Mouse (Mus musculus) limb, embryonic 12.5 days (tissue): ENCODE results near the gene Cep41. TPM values are rescaled to one million over a fixed set of nuclear protein-coding genes. Genes with fewer than 3 reads are reported as not detected.

ENCODE experiments used
- ATAC-seq: fragments of 200-750 bp; cut with Nextera tagmentation; 2 replicates; pipeline ENCODE4 v1.8.0; 2017; ENCODE audit warnings: low read depth, moderate TSS enrichment; ENCODE audit not compliant: insufficient number of reproducible peaks, insufficient read depth, low FRiP score, low TSS enrichment
- H3K27ac ChIP-seq: fragments of 300-500 bp; sonication (generic); 2 replicates; pipeline ENCODE4 v1.5.1; 2016; ENCODE audit warnings: mild to moderate bottlenecking, moderate library complexity
- H3K27me3 ChIP-seq: fragments of 300-500 bp; sonication (generic); 2 replicates; pipeline ENCODE4 v1.6.1; 2016; ENCODE audit warnings: mild to moderate bottlenecking, moderate library complexity
- H3K36me3 ChIP-seq: fragments of 300-500 bp; sonication (generic); 2 replicates; pipeline ENCODE4 v1.6.1; 2016; ENCODE audit warnings: mild to moderate bottlenecking, moderate library complexity
- H3K4me1 ChIP-seq: fragments of 300-500 bp; sonication (generic); replicated peaks from 2 replicates; pipeline ENCODE4 v1.6.1; 2016
- H3K4me2 ChIP-seq: fragments of 300-500 bp; sonication (generic); 2 replicates; pipeline ENCODE4 v1.6.1; 2016; ENCODE audit warnings: mild to moderate bottlenecking, moderate library complexity
- H3K4me3 ChIP-seq: fragments of 300-500 bp; sonication (generic); replicated peaks from 2 replicates; pipeline ENCODE4 v1.5.1; 2016; ENCODE audit warnings: mild to moderate bottlenecking
- H3K9ac ChIP-seq: fragments of 300-500 bp; sonication (generic); replicated peaks from 2 replicates; pipeline ENCODE4 v1.6.1; 2016; ENCODE audit warnings: mild to moderate bottlenecking, moderate library complexity
- H3K9me3 ChIP-seq: fragments of 300-500 bp; sonication (generic); 2 replicates; pipeline ENCODE4 v1.6.1; 2016; ENCODE audit warnings: mild to moderate bottlenecking, moderate library complexity
- WGBS: fragments of 180-500 bp; shearing (Covaris S2); methylation state at CpG from one replicate; pipeline ENCODE4 v1.1.7; 2016; 5-methylcytosine and 5-hydroxymethylcytosine counted together
- polyA plus RNA-seq: library from polyadenylated mRNA; unstranded; fragments of >200 nt; fragmentation: Nextera tagmentation; extraction: Ambion mirVana; gene quantifications from 2 replicates; pipeline ENCODE4 v1.2.1, GENCODE M21; 2016

Cep41 gene
- polyA plus RNA-seq, 1 experiment from 2014 or later = 53.5 TPM

DNA sequence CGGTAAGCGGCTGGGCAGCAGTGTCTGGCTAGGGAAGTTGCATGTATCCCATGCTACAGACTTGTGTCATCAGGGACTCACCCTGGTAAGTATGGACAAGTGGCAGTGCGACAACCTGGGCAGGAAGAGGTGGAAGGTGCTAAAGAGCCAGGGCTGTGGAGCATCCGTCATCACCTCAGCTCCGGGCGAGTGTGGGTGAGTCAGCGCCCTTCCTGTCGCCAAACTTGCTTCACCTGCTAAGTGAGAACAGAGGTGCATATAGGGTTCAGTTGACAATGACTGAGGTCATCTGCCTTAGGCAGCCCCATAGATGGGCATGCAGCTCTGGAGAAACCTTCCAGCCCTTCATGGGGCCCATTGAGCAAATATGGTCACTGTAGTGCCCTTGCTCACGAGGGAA, 68.8 kb downstream of the Cep41 start:
- Histone ChIP-seq H3K27ac (no peak overlapping the region; the same call in 1 of the 2 replicates), H3K36me3 (no peaks in the 10 kb centered on the region), H3K9me3 (no peaks in the 10 kb centered on the region), H3K4me3 (no peak overlapping the region), H3K4me1 (peaks cover 6% of the 10 kb centered on the region), H3K4me2 (no peak overlapping the region), H3K9ac (no peak overlapping the region), H3K27me3 (no peaks in the 10 kb centered on the region)
- no peak for ATAC-seq
- WGBS = 81% methylated on average over 9 of the region's 9 CpGs

DNA sequence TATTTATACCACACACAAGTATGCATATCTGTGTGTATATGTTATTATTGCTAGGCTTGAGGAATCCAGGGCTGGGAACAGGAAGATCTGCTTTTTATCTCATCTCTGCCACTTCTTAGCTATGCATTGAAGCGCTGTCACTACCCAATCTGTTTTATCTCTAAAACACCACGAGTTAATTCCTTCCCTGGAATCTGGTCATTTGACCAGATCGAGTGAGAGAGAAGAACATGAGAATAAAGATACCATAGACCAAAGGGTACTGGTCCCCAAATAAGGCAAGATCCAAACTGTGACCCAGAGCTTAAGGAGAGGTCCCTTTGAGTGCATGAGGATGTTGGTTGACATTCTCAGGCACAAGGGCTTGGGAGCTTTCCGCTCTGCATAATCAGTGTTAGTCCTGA, 71.6 kb downstream of the Cep41 start:
- no peak overlapping the region for H3K4me2 ChIP-seq
- H3K9me3 ChIP-seq = no peaks in the 10 kb centered on the region
- H3K4me1 ChIP-seq = peaks cover 23% of the 10 kb centered on the region
- H3K4me3 ChIP-seq = no peak overlapping the region
- H3K27ac ChIP-seq = no peak overlapping the region
- no peak overlapping the region for H3K9ac ChIP-seq
- H3K27me3 ChIP-seq = no peaks in the 10 kb centered on the region
- H3K36me3 ChIP-seq = no peaks in the 10 kb centered on the region
- ATAC-seq = no peak
- 52% methylated on average over 4 of the region's 4 CpGs for WGBS

DNA sequence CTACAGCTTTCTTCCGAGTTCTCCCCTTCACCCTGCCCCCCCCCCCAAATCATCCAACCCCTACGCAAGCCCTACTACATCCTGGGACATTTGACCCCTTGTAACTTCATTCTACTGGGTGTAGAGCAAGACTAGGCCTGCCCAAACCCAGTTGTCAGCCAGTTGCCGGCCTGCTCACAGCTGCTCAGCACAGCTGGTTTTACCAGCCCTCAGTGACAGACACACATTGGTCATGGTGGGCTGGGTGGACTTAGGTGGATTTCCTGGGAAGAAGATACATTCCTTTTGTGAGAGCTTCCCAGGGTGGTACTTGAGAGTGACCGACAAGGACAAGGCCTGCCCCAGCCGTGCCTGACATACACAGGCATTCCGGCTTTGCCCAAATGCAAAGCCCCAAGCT, 72.6 kb downstream of the Cep41 start:
- Histone ChIP-seq H3K4me1 (peaks cover 33% of the 10 kb centered on the region), H3K27me3 (no peaks in the 10 kb centered on the region), H3K4me2 (no peak overlapping the region), H3K9ac (no peak overlapping the region), H3K36me3 (no peaks in the 10 kb centered on the region), H3K9me3 (no peaks in the 10 kb centered on the region), H3K27ac (peak overlapping the region; percentile 45; the same call in 1 of the 2 replicates), H3K4me3 (no peak overlapping the region)
- WGBS = 79% methylated on average over 6 of the region's 6 CpGs
- ATAC-seq = no peak

DNA sequence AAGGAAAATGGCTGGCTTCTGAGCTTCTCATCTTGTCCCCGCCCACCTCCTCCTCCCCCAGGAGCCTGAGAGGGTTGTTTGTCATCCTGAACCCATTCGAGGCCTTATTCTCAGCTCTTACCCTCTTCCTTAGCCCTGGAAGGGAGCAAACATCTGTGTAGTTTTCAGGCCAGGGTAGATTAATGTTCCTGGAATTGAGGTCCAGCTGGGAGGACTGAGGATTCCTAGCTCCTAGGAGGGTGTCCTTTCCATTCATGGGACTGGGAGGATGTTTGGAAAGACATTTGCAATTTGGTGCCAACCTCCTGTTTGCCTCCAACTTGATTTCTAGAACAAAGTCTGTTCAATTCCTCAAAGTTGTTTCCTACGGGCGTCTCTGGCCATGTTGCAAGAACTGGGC, 73.0 kb downstream of the Cep41 start:
- Histone ChIP-seq H3K27ac (peak overlapping the region; percentile 45; the same call in 1 of the 2 replicates), H3K36me3 (no peaks in the 10 kb centered on the region), H3K4me2 (no peak overlapping the region), H3K4me3 (no peak overlapping the region), H3K9ac (no peak overlapping the region), H3K4me1 (peaks cover 37% of the 10 kb centered on the region), H3K27me3 (no peaks in the 10 kb centered on the region), H3K9me3 (no peaks in the 10 kb centered on the region)
- ATAC-seq = no peak
- WGBS = 80% methylated on average over 4 of the region's 4 CpGs

DNA sequence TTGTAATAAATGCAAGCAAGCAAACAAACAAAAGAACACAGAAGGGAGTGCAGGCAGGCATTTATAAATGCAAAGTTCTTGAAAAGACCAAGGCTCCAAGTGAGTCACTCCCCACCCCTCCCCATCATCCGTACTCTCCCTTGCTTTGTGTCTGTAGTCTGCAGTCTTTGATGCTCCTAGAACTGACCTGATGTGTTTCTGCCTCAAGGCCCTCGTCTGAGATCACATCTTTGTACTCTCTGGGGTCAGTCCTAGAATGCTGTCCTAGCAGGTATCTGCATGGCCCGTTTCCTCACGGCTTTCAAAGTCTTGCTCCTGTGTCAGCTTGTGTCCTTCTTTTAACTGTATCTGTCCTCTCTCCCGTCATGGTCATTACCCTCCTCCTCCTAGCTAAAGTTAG, 73.9 kb downstream of the Cep41 start:
- Histone ChIP-seq H3K4me3 (no peak overlapping the region), H3K4me1 (peaks cover 46% of the 10 kb centered on the region), H3K4me2 (no peak overlapping the region), H3K9ac (no peak overlapping the region), H3K27me3 (no peaks in the 10 kb centered on the region), H3K36me3 (no peaks in the 10 kb centered on the region), H3K27ac (0 out of 2 replicates have a peak overlapping the region, but pooled peaks have one; percentile 77), H3K9me3 (no peaks in the 10 kb centered on the region)
- WGBS = 73% methylated on average over 5 of the region's 5 CpGs
- ATAC-seq = no peak

DNA sequence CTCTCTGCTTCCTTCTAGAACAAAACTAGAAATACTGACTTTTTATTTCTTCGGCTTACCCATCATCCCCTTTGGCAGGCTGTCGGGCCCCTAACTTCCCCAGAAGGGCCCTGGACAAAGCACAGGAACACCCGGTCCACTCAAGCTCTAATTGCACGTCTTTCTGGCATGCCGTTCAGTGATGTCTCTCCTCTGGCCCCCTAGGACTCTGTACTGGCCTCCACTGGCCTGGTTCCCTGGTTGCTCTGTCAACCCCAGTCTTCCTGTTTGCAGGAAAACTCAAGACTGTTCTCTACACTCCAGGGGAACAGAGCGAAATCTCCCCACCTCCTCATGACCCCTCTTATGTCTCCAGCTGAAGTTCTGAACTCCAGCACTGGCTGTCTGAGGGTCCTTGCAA, 74.8 kb downstream of the Cep41 start:
- 37% methylated on average over 6 of the region's 6 CpGs for WGBS
- Histone ChIP-seq H3K27me3 (no peaks in the 10 kb centered on the region), H3K27ac (peak overlapping the region; percentile 77), H3K9ac (no peak overlapping the region), H3K4me3 (no peak overlapping the region), H3K9me3 (no peaks in the 10 kb centered on the region), H3K4me2 (no peak overlapping the region), H3K4me1 (peaks cover 48% of the 10 kb centered on the region), H3K36me3 (no peaks in the 10 kb centered on the region)
- no peak for ATAC-seq

DNA sequence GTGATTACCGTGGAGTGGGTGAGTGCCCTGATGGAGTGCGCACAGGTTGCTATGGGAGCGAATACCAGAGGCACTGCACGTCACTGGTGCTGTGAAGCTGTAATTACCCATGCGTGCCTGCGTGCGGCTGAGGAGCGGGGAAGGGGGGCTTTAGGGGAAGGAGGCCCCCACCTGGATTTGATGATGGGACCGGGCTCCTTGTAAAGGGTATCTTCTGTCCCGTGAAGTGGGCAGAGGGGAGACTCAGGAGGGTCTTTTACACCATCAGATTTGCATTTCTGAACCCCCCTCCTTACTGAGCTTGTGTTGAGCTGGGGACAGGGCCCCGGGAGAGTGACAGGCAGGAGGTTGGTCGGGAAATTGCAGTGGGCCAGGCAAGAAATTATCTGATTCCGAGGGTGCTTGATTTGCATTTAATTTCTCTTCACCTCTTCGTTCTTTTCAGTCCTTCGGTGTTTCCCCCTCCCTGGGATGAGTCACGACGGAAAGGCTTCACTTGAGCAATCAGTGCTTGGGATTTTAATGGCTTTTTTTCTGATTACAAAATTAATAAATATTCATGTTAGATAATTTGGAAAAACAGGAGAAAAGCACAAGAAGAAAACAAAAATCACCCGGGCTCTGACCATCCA, 75.5 kb downstream of the Cep41 start:
- Histone ChIP-seq H3K9ac (peak overlapping the region; percentile 44; the same call in 1 of the 2 replicates), H3K36me3 (no peaks in the 10 kb centered on the region), H3K9me3 (no peaks in the 10 kb centered on the region), H3K27me3 (no peaks in the 10 kb centered on the region), H3K27ac (peak overlapping the region; percentile 95), H3K4me1 (peaks cover 48% of the 10 kb centered on the region), H3K4me2 (peak overlapping the region; percentile 52), H3K4me3 (peak overlapping the region; percentile 17; the same call in 1 of the 2 replicates)
- WGBS = 5% methylated on average over 18 of the region's 18 CpGs
- peak; percentile 58 for ATAC-seq

DNA sequence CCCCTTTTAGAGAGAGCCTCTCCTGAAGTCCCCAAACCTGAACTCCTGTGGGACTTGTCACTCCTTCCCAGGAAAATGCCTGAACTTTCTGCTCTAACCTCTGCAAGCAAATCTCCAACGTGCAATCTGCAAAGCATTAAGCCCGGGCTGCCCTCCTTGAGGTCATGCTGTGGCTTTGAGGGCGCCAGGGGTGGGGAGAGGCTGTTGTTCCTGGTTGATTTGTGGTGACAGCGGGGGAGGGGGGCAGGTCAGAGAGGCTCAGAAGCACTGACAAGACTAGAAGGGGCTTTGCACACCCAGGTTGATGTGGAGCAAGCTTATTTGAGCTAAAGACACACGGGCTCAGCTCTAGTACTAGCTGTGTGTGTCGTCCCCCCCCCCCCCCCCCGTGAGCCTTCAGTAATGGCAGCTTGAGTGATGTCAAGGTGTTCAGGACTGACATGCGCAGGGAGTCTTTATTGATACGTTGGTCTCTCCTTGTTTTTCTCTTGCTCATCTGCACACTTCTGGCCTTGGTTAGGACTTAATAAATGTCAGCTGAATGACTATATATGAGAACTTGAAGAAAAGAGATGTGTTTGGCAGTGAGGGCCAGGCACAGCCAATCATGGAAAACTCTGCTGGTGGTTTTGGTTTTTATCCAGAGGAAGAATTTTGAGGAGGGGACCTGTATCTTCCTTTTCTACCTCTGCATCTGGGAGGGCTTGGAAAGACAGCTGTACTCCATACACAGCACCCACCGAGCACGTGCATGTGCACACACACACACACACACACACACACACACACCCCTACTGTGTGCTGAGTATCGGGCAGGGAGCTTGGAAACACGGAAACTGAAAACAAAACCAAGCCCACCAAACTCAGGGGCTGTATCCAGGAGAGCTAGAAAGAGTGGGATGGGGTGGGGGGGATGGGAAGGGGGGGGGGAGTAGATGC, 76.3 kb downstream of the Cep41 start:
- peak; percentile 43 for ATAC-seq
- peak overlapping the region; percentile 52 for H3K4me2 ChIP-seq
- H3K9ac ChIP-seq = peak overlapping the region; percentile 44; the same call in 1 of the 2 replicates
- no peaks in the 10 kb centered on the region for H3K36me3 ChIP-seq
- peak overlapping the region; percentile 95 for H3K27ac ChIP-seq
- H3K4me3 ChIP-seq = peak overlapping the region; percentile 17; the same call in 1 of the 2 replicates
- 2% methylated on average over 13 of the region's 13 CpGs for WGBS
- no peaks in the 10 kb centered on the region for H3K9me3 ChIP-seq
- H3K27me3 ChIP-seq = no peaks in the 10 kb centered on the region
- peaks cover 48% of the 10 kb centered on the region for H3K4me1 ChIP-seq

DNA sequence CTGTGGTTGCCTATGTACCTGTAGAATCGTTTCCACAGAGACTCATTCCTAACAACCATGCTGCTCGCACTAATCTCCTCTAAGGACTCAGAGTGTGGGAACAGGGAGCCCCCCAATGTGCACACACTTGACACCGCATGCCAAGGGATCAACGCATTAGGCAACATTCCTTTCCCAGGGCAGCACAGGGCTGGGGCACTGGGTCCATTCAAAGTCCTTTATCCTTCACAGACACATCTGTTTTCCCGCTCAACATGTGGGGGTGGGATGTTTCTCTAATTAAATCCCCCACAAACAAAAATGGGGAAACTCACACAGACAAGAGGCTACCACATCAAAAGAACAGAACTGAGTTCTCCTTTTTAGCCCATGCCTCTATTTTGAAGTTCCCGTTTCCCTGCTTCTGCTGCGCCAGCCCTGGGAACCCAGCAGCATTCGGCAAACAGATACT, 77.0 kb downstream of the Cep41 start:
- no peaks in the 10 kb centered on the region for H3K36me3 ChIP-seq
- peaks cover 48% of the 10 kb centered on the region for H3K4me1 ChIP-seq
- H3K9me3 ChIP-seq = no peaks in the 10 kb centered on the region
- peak overlapping the region; percentile 95 for H3K27ac ChIP-seq
- H3K4me3 ChIP-seq = 0 out of 2 replicates have a peak overlapping the region, but pooled peaks have one; percentile 6
- H3K27me3 ChIP-seq = no peaks in the 10 kb centered on the region
- peak overlapping the region; percentile 18; the same call in 1 of the 2 replicates for H3K9ac ChIP-seq
- WGBS = 0% methylated on average over 8 of the region's 8 CpGs
- H3K4me2 ChIP-seq = peak overlapping the region; percentile 52
- ATAC-seq = peak; percentile 48

DNA sequence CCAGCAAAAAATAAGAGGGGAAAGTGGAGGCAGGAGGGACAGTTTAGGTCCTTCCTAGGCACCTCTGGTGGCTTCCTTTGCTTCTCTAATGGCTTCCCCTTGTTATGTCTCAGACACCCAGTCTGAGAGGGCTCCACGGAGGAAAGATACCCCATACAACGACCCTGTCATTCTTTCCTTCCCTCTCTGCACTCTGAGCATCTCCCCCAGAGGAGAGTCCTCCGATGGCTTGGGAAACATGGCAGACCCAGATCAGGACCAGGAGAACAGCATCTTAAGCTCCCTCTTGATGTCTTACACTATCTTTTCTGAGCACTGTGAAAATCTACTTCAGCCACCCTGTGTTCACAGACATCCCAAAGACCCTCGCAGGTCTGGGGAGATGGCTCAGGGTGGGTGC, 77.8 kb downstream of the Cep41 start:
- H3K27ac ChIP-seq = peak overlapping the region; percentile 95
- peak overlapping the region; percentile 52 for H3K4me2 ChIP-seq
- H3K36me3 ChIP-seq = no peaks in the 10 kb centered on the region
- peaks cover 48% of the 10 kb centered on the region for H3K4me1 ChIP-seq
- 15% methylated on average over 4 of the region's 4 CpGs for WGBS
- ATAC-seq = no peak
- no peak overlapping the region for H3K9ac ChIP-seq
- no peaks in the 10 kb centered on the region for H3K9me3 ChIP-seq
- H3K27me3 ChIP-seq = no peaks in the 10 kb centered on the region
- H3K4me3 ChIP-seq = no peak overlapping the region

DNA sequence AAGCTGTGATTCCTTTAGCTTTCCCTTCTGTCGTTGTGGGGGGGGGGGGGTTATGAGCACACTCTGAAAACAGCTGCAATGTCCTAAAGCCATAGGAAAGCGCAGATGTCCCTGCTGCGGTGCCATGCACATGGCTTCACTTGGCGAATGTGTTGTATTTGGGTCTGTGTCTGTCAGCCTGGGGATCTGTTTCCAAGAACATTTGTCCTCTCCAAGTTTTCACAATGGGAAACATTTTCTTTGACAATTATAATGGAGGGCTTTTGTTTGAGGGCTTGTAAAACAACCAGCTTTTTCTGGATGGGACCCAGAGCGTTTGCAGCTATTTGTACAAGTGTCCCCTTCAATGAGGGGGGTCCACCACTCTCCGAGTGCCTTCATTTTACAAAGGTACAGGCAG, 79.3 kb downstream of the Cep41 start:
- Histone ChIP-seq H3K4me2 (no peak overlapping the region), H3K27ac (peak overlapping the region; percentile 95; the same call in 1 of the 2 replicates), H3K36me3 (no peaks in the 10 kb centered on the region), H3K9me3 (no peaks in the 10 kb centered on the region), H3K4me1 (peaks cover 48% of the 10 kb centered on the region), H3K4me3 (no peak overlapping the region), H3K27me3 (no peaks in the 10 kb centered on the region), H3K9ac (no peak overlapping the region)
- ATAC-seq = no peak
- WGBS = 81% methylated on average over 6 of the region's 6 CpGs
